Mouse (Mus musculus): ENCODE data around the gene Pcdh9.

The Pcdh9 gene

GRCm38 (mm10) chr14:93545575-93545974 is 344.9 kb downstream of the Pcdh9 start:
- DNase-seq, result no peak

- DNase-seq, result peak; percentile 35 to 49
Observed at GRCm38 (mm10) chr14:93543970-93544627, 346.4 kb downstream of the Pcdh9 start.

GRCm38 (mm10) chr14:93543561-93543960 is 346.9 kb downstream of the Pcdh9 start:
- DNase-seq, result peak; percentile 15 to 35

- DNase-seq, result no peak
Observed at GRCm38 (mm10) chr14:93534928-93535327, 355.6 kb downstream of the Pcdh9 start.

- DNase-seq, result no peak
Observed at GRCm38 (mm10) chr14:93523430-93523829, 367.0 kb downstream of the Pcdh9 start.

- no peak for DNase-seq
Observed at GRCm38 (mm10) chr14:93520166-93520565, 370.3 kb downstream of the Pcdh9 start.

- DNase-seq, result no peak
Observed at GRCm38 (mm10) chr14:93516679-93517078, 373.8 kb downstream of the Pcdh9 start.

GRCm38 (mm10) chr14:93506107-93506506 is 384.4 kb downstream of the Pcdh9 start:
- DNase-seq, result no peak

- DNase-seq, result peak; percentile 88 to 92
Observed at GRCm38 (mm10) chr14:93498813-93499690, 391.4 kb downstream of the Pcdh9 start.

- peak; percentile 80 to 81 for DNase-seq
Observed at GRCm38 (mm10) chr14:93474991-93475390, 415.5 kb downstream of the Pcdh9 start.

GRCm38 (mm10) chr14:93472494-93472893 is 418.0 kb downstream of the Pcdh9 start:
- no peak for DNase-seq

- DNase-seq, result no peak
Observed at GRCm38 (mm10) chr14:93463360-93463892, 427.1 kb downstream of the Pcdh9 start.

- no peak for DNase-seq
Observed at GRCm38 (mm10) chr14:93450930-93451665, 439.4 kb downstream of the Pcdh9 start.

GRCm38 (mm10) chr14:93441852-93442251 is 448.6 kb downstream of the Pcdh9 start:
- no peak for DNase-seq

GRCm38 (mm10) chr14:93437226-93437625 is 453.3 kb downstream of the Pcdh9 start:
- DNase-seq, result peak; percentile 30 to 32

GRCm38 (mm10) chr14:93416752-93417151 is 473.7 kb downstream of the Pcdh9 start:
- peak in 1 of 2 experiments; percentile 8 for DNase-seq

- DNase-seq, result peak; percentile 17 to 21
Observed at GRCm38 (mm10) chr14:93415496-93415895, 475.0 kb downstream of the Pcdh9 start.

GRCm38 (mm10) chr14:93409314-93409713 is 481.2 kb downstream of the Pcdh9 start:
- no peak for DNase-seq

- DNase-seq, result no peak
Observed at GRCm38 (mm10) chr14:93407747-93408146, 482.7 kb downstream of the Pcdh9 start.

- DNase-seq, result no peak
Observed at GRCm38 (mm10) chr14:93385090-93385489, 505.4 kb downstream of the Pcdh9 start.

- DNase-seq, result peak; percentile 29 to 30
Observed at GRCm38 (mm10) chr14:93381163-93381562, 509.3 kb downstream of the Pcdh9 start.

- DNase-seq, result no peak
Observed at GRCm38 (mm10) chr14:93380757-93381156, 509.7 kb downstream of the Pcdh9 start.

GRCm38 (mm10) chr14:93376159-93376558 is 514.3 kb downstream of the Pcdh9 start:
- no peak for DNase-seq
